Mouse (Mus musculus) thymus, adult 2 months (tissue): Measurements from ENCODE around the gene Cyp4f13. TPM values are rescaled to one million over a fixed set of nuclear protein-coding genes. Genes with fewer than 3 reads are reported as not detected.

ENCODE experiments used
- DNase-seq: peaks from one replicate; pipeline ENCODE4 v3.0.0; 2021
- H3K27ac ChIP-seq: fragments of 200-500 bp; 2 replicates; pipeline ENCODE4 v1.5.1; 2012; ENCODE audit warnings: low read length, control low read depth; ENCODE audit not compliant: control insufficient read depth, insufficient read depth
- H3K27me3 ChIP-seq: fragments of 200-500 bp; 2 replicates; pipeline ENCODE4 v1.6.1; 2012; ENCODE audit warnings: mild to moderate bottlenecking, low read length, moderate library complexity, mixed read lengths; ENCODE audit not compliant: control insufficient read depth, insufficient read depth
- H3K36me3 ChIP-seq: fragments of 200-500 bp; 2 replicates; pipeline ENCODE4 v1.6.1; 2012; ENCODE audit warnings: mild to moderate bottlenecking, low read length, moderate library complexity; ENCODE audit not compliant: control insufficient read depth, insufficient read depth
- H3K4me1 ChIP-seq: fragments of 200-500 bp; replicated peaks from 2 replicates; pipeline ENCODE4 v1.6.1; 2012; ENCODE audit warnings: low read length; ENCODE audit not compliant: control insufficient read depth, insufficient read depth
- H3K4me3 ChIP-seq: fragments of 200-500 bp; 2 replicates; pipeline ENCODE4 v1.5.1; 2012; ENCODE audit warnings: mild to moderate bottlenecking, low read length, control low read depth, moderate library complexity; ENCODE audit not compliant: control insufficient read depth, insufficient read depth
- CTCF ChIP-seq: fragments of 200-500 bp; IDR thresholded peaks from 2 replicates; pipeline ENCODE4 v1.5.1; 2012; ENCODE audit warnings: mild to moderate bottlenecking, control low read depth, low read length, moderate library complexity, borderline replicate concordance; ENCODE audit not compliant: control insufficient read depth, poor library complexity, insufficient read depth; ENCODE audit errors: extremely low read depth
- POLR2A ChIP-seq: fragments of 200-500 bp; IDR thresholded peaks from 2 replicates; pipeline ENCODE4 v1.6.1; 2012; ENCODE audit warnings: mild to moderate bottlenecking, low read length, control low read depth, moderate library complexity; ENCODE audit not compliant: control insufficient read depth, poor library complexity, insufficient read depth; ENCODE audit errors: extremely low read depth
- WGBS: fragments of 180-500 bp; shearing (Covaris S2); methylation state at CpG from one replicate; pipeline ENCODE4 v1.1.7; 2018; 5-methylcytosine and 5-hydroxymethylcytosine counted together
- polyA plus RNA-seq: library from polyadenylated mRNA; depleted of rRNA; stranded (reverse); fragments of >200 nt; gene quantifications from 2 replicates; pipeline ENCODE4 v1.2.3, GENCODE M21; 2012

Cyp4f13 gene
- polyA plus RNA-seq, 1 experiment = 39.0 TPM

GRCm38 (mm10) chr17:32917131-32917530, 30.1 kb downstream of the Cyp4f13 start, which contains the start of gene Cyp4f14:
Gene Cyp4f14, minus strand, starts transcription at chr17:32917342.
- DNase-seq = no peak
- Histone ChIP-seq H3K4me1 (no peaks in the 10 kb centered on the region), H3K4me3 (no peak within 1 kb of the TSS), H3K27me3 (no peaks in the 10 kb centered on the region), H3K27ac (no peak within 1 kb of the TSS), H3K36me3 (no peaks in the 10 kb centered on the region)
- no peak for TF ChIP-seq POLR2A
- no peak for TF ChIP-seq CTCF
- WGBS = 75% methylated on average over 2 of the region's 2 CpGs

- H3K27ac ChIP-seq = no peak overlapping the region
- H3K27me3 ChIP-seq = no peaks in the 10 kb centered on the region
- H3K4me1 ChIP-seq = no peaks in the 10 kb centered on the region
- DNase-seq = no peak
- H3K4me3 ChIP-seq = no peak overlapping the region
- WGBS = 18% methylated on average over 1 of the region's 1 CpGs
- no peaks in the 10 kb centered on the region for H3K36me3 ChIP-seq
- TF ChIP-seq POLR2A = no peak
- TF ChIP-seq CTCF = no peak
These were observed 31.1 kb downstream of the Cyp4f13 start for GRCm38 (mm10) chr17:32916075-32916474.

GRCm38 (mm10) chr17:32906172-32906571, 41.0 kb downstream of the Cyp4f13 start:
- Histone ChIP-seq H3K36me3 (no peaks in the 10 kb centered on the region), H3K4me1 (no peaks in the 10 kb centered on the region), H3K27me3 (no peaks in the 10 kb centered on the region), H3K27ac (no peak overlapping the region), H3K4me3 (no peak overlapping the region)
- no peak for TF ChIP-seq POLR2A
- TF ChIP-seq CTCF = no peak
- DNase-seq = no peak
- 84% methylated on average over 10 of the region's 10 CpGs for WGBS

GRCm38 (mm10) chr17:32905239-32905638, 42.0 kb downstream of the Cyp4f13 start:
- TF ChIP-seq POLR2A (no peak), CTCF (peak; percentile 28; the same call in 1 of the 2 replicates)
- H3K36me3 ChIP-seq = no peaks in the 10 kb centered on the region

GRCm38 (mm10) chr17:32904414-32904813, 42.8 kb downstream of the Cyp4f13 start:
- Histone ChIP-seq H3K4me3 (no peak overlapping the region), H3K4me1 (no peaks in the 10 kb centered on the region), H3K36me3 (no peaks in the 10 kb centered on the region), H3K27me3 (no peaks in the 10 kb centered on the region), H3K27ac (no peak overlapping the region)
- TF ChIP-seq POLR2A (no peak), CTCF (no peak)
- DNase-seq = peak; percentile 15
- 52% methylated on average over 2 of the region's 2 CpGs for WGBS

More at GRCm38 (mm10) chr17:32905239-32905638, 42.0 kb downstream of the Cyp4f13 start:
- H3K4me1 ChIP-seq = no peaks in the 10 kb centered on the region
- H3K4me3 ChIP-seq = no peak overlapping the region
- WGBS = 18% methylated on average over 19 of the region's 19 CpGs
- peak; percentile 59 for DNase-seq
- no peak overlapping the region for H3K27ac ChIP-seq
- H3K27me3 ChIP-seq = no peaks in the 10 kb centered on the region

- no peak for DNase-seq
- Histone ChIP-seq H3K27me3 (no peaks in the 10 kb centered on the region), H3K27ac (no peak overlapping the region), H3K36me3 (no peaks in the 10 kb centered on the region), H3K4me3 (no peak overlapping the region), H3K4me1 (no peaks in the 10 kb centered on the region)
- TF ChIP-seq POLR2A (no peak), CTCF (no peak)
- WGBS = 88% methylated on average over 1 of the region's 1 CpGs
These were observed 45.3 kb downstream of the Cyp4f13 start for GRCm38 (mm10) chr17:32901751-32902525.
